Mouse (Mus musculus) thymus, postnatal 10 days (tissue): Measurements from ENCODE around the gene Gm10277.
"Not testable (repeated sequence)": the region's sequence is repeated elsewhere in the genome, so short reads cannot be mapped to it uniquely, and the experiment has no call there.

ENCODE experiments used
- DNase-seq, 2 experiments: peaks; one replicate each; pipeline ENCODE4 v3.0.0; 2021; ENCODE audit warnings: low spot score in 2 of 2

Gene Gm10277

DNA sequence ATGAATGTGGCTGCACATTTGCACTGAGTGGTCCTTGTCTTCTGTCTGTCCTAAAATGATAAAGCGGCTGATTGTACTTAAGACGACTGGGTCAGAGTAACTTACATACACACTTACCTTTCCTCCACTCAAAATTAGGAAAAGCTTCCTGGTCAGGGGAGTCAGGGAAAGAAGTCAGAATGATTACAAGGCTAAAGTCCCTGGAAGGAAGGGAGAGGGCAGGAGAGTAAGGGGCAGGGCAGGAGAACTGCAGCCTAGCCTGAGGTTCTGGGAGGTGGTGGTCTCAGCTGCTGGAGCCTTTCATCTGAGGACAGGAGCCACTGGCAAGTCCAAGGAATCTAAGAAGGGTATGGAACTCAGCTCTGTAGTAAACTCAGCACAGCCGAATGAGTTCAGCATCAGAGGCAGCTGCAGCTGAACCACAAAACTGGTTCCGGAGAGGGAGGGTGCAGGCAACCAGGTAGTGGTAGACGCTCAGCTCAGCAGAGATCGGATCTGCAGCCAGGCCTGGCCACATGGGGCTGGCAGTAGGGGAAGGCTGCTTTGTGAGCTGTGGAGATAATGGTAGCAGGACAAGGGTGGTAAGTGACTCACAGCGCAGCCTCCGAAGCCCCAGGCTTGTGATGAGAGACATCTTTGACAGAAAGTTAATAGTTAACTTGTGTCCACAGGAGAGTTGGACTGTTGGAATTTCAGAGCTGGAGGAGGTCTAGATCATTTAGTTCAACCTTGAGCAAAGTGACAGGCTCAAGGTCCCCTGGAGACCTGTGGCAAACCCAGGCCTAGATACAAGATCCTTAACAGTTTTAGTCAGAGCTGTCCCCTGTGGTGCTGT is 15.5 kb downstream of the Gm10277 start:
- DNase-seq, result peak in 1 of 2 experiments; percentile 38

DNA sequence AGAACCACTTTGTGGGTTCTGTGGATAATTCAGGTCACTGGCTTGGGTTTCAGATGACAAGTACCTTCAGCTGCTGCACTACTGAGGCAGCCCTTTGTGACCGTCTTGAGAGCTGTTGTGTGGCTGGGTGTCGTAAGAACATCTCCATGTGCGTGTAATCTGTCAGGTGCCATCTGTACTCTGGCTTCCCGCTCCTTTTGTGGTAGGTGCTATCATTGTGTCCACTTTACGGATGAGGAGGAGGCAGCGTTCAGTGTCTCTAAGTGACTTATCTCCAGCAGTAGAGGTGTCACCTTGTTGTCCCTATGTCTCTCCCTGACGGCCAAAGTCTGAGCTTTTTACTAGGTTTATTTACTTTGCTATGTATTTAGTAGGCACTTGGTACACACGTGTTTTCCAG is 17.2 kb downstream of the Gm10277 start:
- no peak for DNase-seq

DNA sequence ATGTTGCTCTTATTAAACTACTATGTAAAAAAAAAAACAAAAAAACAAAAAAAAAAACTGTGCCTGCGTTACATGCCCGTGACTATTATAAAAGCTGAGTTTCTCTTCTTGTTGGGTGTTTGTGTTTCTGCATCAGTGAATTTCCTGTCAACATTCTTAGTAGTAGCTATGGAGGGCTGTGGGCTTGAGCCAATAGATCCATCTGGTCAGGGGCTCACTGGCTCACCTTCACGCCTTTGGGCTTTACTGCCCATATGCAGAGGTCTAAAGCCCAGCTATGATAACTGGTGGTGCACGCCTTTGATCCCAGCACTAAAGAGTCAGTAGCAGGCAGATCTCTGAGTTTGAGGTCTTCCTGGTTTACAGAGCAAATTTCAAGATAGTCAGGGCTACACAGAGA is 18.1 kb downstream of the Gm10277 start:
- DNase-seq, result no peak

DNA sequence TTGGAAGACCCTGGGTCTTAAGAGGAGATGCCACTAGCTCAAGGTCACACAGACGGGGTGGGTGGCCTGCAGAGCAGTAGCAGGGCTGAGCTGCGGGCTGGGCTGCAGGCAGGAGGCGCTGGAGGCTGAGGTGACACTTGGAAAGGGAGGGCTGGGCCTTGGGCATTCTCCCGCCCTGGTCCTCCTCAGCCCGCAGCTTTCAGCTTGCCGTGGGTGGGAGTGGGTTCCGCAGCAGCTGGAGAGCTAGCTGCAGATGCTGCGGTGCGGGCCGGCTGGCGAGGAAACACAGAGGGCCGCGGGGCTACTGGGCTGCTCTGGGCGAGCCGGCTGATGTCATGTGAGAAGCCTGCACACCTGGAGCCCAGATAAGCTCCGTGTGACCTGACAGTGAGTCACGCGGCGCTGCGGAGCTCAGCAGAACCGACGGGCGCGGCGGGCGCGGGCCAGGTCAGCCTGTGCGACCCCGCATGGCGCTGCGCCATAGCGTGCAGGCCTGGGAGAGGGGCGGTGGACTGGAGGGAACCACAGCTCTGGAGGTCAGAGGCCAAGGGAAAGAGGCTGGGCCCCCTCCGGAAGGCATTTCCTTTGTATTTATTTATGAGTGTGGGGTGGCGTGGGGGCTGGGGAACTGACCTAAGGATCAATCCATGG is 21.1 kb downstream of the Gm10277 start:
- DNase-seq, result peak; percentile 36 to 55

DNA sequence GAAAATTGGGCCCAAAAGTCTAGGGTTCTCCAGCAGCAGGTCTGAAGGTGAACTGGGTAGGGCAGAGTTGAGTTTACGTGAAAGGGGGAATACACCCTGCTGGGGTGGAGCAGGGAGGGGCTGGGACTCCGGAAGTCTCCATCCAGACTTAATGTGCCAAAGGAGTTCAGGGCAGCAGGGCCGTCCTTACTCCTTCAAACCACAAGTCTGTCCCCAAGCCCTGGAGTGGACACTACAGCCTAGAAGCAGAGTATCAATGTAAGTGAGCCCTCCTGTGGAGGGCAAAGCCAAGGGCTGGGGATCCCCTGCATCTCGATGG is 22.1 kb downstream of the Gm10277 start:
- no peak for DNase-seq

DNA sequence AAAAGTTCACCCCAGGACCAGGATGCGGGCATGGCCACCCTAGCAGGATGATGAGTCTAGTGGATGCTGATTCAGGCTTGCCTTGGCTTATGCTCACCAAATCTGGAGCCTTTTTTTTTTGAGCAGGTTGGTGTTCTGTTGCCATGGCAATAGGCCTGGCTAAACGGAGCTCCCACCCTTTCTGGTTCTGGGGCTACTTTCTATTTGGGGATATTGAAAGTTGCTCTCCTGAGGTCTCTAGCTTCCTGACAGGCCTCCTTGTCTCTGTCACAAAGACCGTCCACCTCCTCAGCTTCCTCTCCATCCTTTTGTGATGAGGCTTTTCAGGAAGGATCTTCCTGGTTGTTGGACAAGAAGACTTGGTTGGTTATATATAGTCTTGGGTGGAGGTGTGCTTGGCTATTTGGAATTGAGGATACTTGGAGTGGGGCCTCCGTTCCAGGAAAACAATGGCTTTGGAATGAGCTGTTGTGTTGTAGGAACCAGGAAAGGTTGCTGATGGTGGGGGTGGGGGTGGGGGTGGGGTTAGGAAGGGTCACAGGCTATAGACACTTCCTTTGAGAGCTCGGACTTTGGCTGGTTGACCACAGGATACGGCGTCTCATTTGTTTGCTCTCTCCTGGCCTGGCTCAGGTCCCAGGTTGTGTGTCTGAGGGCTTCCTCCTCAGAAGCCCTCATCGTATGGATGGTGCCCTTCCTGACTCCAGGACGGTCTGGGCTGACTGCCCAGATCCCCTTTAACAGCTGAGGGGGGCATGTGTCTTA is 22.7 kb downstream of the Gm10277 start:
- no peak for DNase-seq

DNA sequence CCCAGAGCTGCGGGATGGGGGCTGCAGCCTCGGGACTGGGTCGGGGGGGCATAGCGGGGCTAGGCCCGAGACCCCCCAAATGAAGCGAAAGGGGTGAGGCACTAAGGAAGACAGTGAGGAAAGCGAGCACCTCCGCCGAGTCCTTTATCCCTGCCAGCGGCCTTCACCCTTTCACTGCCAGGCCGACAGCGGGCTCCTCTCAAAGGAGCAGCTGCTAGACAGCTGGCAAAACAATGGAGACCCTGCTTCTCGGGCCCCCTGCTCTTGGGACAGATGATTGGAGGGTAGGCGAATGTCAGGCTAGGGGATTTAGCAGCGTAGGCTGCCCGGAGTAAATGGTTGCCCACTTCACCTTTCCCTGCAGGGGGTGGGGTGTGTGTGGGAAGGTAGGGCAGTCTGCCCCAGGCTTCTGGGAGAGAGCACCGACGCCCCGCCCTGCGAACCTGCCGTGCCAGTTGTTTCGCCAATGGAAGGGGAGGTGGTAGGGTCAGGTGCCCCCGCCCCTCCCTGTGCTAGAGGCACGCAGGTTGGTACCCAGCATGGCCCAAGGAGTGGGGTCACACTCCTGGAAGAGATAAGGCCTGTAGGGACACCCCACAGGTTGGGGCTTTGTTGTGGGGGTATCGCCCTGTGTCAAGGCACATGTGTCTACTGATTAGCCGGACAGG is 23.7 kb downstream of the Gm10277 start:
- peak; percentile 33 to 39 for DNase-seq

DNA sequence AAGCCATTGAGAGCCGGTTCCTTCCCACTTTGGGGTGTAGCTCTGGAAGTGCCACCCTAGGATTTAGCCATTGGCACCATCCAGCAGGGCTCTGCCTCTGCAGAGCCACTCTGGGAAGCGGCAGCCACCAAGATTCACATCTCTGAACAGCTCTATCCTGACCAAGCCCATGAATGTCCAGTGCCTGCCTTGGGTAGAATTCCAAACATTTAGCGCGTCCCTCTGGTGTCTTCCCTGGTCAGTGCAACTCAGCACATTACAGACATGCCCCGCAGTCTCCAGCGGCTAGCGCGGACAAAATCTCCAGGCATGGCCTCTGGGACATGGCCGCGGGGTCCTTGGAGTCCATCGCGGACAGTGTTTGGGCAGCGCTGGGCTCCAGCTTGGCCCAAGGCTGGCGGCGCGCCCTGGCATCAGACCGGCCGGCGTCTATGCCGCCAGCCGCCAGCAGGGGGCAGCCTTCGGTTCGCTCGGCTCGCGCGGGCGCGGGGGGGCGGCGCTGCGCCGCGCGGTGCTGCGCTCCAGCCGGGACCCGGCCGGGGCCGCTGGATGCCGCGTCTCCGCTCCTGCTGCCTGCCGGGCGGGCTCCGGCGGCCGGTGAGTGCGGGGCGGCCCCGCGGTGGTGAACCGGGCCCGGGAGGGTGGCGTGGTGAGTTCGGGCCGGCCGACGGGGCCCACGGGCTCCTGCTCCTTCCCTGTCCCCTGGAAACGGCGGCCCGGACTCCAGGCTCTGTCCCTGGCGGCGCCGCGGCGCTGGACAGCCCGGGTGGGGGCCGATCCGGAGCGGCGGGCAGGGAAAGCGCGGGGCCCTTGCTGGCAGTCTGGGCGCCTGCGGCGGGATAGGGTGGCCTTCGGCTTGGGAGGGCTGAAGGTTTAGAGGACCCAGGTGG is 24.5 kb downstream of the Gm10277 start, which contains the start of gene Myo18a:
TSS of gene Myo18a (plus strand) at position 464 of the 890 bp plus-strand sequence.
- peak; percentile 42 to 89 for DNase-seq

DNA sequence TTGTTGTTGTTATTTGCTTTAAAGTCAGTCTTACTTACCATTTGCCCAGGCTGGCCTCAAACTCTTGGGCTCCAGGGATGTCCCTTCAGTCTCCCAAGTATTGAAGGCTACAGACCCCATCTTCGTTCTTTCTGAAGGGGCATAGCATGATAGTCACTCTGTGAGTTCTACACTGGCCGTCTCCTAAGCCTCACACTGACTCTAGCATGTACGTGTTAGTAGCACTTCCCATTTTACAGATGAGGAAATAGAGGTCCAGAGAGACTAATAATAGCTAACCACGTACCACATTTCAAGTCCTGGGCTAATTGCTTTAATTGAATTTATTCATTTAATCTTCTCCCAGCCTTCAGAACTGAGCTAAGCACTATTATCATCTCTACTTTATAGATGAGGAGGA is 27.5 kb downstream of the Gm10277 start:
- no peak for DNase-seq

DNA sequence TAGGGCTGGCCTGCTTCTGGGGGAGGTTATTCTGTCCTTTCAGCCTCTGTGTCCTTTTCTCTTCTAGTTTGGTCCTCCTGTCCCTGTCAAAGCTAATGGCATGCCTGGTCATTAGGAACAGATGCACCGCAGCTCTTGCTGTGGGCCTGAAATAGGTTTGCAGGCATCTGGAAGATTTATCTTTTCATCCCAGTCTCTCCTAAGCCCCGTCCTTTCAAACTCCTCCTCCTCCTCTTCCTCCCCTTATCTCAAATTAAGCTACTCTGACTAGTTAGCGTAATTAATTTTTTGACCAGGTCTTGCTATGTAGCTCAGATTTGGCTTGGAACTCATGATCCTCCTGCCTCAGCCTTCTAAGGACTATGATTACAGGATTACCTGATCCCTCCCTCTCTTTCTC is 34.1 kb downstream of the Gm10277 start:
- no peak for DNase-seq

DNA sequence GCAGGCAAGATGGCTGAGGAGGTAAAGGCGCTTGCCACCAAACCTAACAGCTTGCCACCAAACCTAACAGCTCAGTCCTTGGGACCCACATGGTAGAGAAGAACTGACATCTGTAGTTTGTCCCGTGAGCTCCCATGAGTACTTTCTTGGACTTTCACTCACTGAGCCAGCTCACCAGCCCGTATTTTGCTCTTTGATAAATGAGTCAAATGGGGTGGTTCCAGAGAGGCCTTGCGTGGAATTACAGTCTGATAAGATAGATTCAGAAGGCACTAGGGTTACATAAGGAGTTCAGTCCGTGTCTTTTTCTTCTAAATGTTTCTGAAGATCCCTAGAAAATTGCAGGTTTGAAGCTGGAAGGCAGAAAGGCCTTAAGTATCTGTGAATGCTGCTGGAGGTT is 35.0 kb downstream of the Gm10277 start:
- no peak for DNase-seq

DNA sequence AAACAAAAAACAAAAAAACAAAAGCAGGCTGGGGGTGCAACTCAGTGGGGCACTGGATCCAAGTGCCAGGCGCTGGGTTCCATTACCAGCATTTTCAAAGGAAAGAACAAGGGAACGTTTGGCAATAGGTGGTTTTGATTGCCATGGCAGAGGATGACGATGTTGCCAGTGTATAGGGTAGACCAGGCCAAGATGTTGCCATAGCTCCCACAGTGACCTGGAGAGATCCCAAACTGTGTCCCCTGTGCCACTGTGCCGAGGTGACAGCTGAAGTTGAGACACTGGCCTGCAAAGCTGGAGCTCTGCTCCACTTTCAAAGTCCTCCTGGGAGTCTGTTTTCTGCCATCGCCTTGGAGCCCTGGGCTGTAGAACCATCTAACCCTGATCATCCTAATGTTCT is 38.6 kb downstream of the Gm10277 start:
- DNase-seq, result no peak

DNA sequence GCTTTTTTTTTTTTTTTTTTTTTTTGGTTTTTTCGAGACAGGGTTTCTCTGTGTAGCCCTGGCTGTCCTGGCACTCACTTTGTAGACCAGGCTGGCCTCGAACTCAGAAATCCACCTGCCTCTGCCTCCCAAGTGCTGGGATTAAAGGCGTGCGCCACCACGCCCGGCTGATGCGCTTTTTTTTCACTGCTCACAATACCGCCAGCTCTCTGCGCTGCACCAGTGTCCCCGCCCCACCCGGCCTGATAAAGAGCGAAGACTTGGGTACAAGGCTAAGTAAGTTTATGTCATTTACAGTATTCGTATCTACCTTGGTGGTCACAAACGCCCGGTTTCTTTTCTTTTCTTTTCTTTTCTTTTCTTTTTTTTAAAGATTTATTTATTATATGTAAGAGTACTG is 40.4 kb downstream of the Gm10277 start:
- DNase-seq, result not testable (repeated sequence)

DNA sequence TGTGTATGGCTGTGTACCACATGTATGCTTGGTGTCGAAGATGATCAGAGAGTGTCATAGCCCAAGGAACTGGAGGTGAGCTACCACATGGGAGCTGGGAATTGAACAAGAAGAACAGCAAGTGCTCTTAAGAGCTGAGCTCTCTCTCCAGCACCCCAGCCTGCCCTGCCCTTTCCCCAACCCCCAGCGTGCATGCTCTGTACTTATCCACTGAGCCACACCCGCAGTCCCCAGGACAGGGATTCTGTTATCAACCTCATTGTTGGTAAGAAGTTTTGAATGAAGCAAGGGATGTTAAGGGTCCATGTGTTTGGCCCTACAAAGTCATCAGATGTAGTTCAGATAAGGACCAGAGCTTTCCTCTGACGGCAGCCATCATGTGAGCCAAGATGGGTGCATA is 40.9 kb downstream of the Gm10277 start:
- no peak for DNase-seq

DNA sequence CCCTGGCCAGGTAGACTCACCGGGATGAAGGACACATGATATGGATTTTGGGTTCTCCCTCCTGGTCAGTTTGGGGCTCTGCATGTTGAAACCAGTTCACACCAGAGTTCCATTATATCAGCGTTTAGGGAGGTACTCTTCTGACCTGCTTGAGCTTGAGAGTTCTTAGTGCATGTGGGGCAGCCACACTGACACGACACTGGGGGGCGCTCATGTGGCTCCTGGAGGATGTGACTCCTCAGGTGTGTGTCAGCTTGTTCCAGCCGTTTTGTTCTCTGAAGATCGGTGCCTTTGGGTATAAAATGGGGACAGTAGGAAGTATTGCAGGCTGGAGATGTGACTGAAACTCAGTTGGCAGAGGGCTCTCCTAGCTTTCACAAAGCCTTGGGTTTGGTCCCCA is 43.6 kb downstream of the Gm10277 start:
- DNase-seq, result peak; percentile 29 to 72

DNA sequence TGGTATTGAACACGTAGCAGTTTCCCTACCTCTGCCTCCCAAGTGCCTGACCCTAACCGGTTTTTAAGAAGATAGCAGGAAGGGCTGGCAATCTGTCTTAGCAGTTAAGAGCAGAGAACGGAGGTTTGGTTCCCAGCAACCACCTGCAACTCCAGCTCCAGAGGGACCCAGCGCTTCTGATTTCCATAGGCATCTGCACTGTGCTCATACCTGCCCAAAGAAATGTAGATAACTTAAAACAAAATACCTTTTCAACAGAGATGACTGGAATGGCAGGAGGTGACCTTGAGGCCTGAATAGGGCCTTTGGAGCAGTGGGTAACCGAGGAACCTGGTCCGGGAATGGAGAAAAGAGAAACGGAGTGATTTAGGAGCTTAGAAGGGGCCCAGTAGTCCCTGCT is 49.0 kb downstream of the Gm10277 start:
- DNase-seq, result no peak

DNA sequence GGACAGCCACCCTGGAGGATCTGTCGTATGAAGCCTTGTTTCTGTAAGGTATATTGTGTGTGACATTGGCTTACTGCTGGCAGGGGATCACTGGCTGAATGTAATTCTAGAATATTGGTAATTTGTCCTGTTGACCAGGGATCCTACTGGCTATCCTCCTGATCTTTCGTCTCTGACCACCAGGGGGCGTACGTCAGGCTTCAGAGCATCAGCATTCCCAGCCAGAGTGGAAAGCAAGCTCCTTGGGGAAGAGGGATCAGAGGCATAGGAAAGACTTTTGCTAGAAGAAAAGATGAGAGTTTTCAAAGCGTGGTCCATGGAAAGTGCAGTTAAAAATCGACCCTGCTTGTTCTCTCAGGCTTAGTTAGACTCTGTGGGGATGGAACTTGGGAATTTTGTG is 50.3 kb downstream of the Gm10277 start:
- peak; percentile 7 to 64 for DNase-seq
